In the genomic region with DNA sequence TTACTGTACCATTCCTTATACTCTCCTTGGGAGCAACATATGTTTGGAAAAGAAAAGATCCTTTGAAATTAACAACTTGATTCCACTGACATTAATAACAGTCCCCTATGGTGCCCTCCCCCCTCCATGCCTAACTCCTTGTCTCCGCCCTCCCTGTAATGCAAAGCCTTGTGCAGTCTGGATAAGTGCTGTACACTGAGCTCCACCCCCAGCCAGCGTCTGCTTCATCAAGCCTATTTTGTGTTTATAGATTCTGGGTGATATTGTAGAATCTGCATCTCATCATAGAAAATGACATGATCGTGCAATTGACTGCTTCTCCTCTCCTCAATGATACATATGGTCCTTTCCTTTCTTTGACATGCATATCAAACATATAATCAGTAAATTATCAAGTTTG, we compare ENCODE assay signal across 29 mouse cellular contexts.
"Had no signal": no experiment of that assay in that cellular context is flagged by ENCODE, and none has a peak within 500 bp of the region (broad histone marks: within the 10 kb centered on the region; RNA-seq: fewer than 3 reads in every experiment).

No protein-coding gene starts in this region.

- ATAC-seq: hindbrain, embryonic 16.5 days; inflammation-experienced regulatory T-cells, adult 6 months; intestine, embryonic 15.5 days; intestine, postnatal 0 days; liver, postnatal 0 days had no signal

- H3K4me3 ChIP-seq: gastrocnemius, adult 2 months; heart, adult 2 months; heart, embryonic 10.5 days; heart, embryonic 12.5 days; hindbrain, embryonic 10.5 days; hindbrain, embryonic 12.5 days; intestine, embryonic 15.5 days; layer of hippocampus, adult 2 months; left cerebral cortex, adult 2 months; limb, embryonic 10.5 days; limb, embryonic 12.5 days; liver, embryonic 13.5 days; liver, embryonic 15.5 days had no signal

- H3K36me3 ChIP-seq: heart, embryonic 10.5 days; heart, embryonic 12.5 days; hindbrain, embryonic 10.5 days; hindbrain, embryonic 12.5 days; intestine, embryonic 15.5 days; limb, embryonic 10.5 days; limb, embryonic 12.5 days; liver, embryonic 13.5 days; liver, embryonic 15.5 days had no signal

- DNase-seq: gastrocnemius, adult 2 months; gastrocnemius, postnatal 10 days; gastrocnemius, postnatal 25 days; heart, adult 2 months; heart, postnatal 10 days; heart, postnatal 4 days; kidney, adult 18-20 months; kidney, adult 8-10 months; kidney, postnatal 10 days; kidney, postnatal 25 days; kidney, postnatal 4 days; liver; liver, embryonic 13.5 days; liver, postnatal 0 days had no signal

- H3K4me1 ChIP-seq: intestine, embryonic 15.5 days; liver, embryonic 13.5 days; liver, embryonic 15.5 days had no signal

- H3K27ac ChIP-seq: gastrocnemius, adult 2 months; heart, adult 2 months; heart, embryonic 10.5 days; hindbrain, embryonic 10.5 days; hindbrain, embryonic 12.5 days; hindbrain, embryonic 14.5 days; intestine, embryonic 15.5 days; layer of hippocampus, adult 2 months; left cerebral cortex, adult 2 months; limb, embryonic 10.5 days; limb, embryonic 12.5 days; liver, embryonic 13.5 days; liver, embryonic 15.5 days had no signal

- H3K27me3 ChIP-seq: heart, embryonic 12.5 days; hindbrain, embryonic 12.5 days; intestine, embryonic 15.5 days; limb, embryonic 12.5 days; liver, embryonic 13.5 days; liver, embryonic 15.5 days had no signal

- H3K9me3 ChIP-seq: heart, embryonic 10.5 days; heart, embryonic 12.5 days; hindbrain, embryonic 10.5 days; hindbrain, embryonic 12.5 days; intestine, embryonic 15.5 days; limb, embryonic 10.5 days; limb, embryonic 12.5 days; liver, embryonic 13.5 days; liver, embryonic 15.5 days had no signal

- H3K4me2 ChIP-seq: heart, embryonic 12.5 days; hindbrain, embryonic 12.5 days; hindbrain, embryonic 14.5 days; intestine, embryonic 15.5 days; limb, embryonic 12.5 days; liver, embryonic 11.5 days; liver, embryonic 13.5 days; liver, embryonic 15.5 days had no signal

- H3K9ac ChIP-seq: heart, embryonic 12.5 days; hindbrain, embryonic 12.5 days; hindbrain, embryonic 14.5 days; intestine, embryonic 15.5 days; limb, embryonic 12.5 days; liver, embryonic 13.5 days; liver, embryonic 15.5 days; liver, postnatal 0 days had no signal
